Mouse (Mus musculus): ENCODE measurements at regions not wholly inside any gene's neighbourhood (a gene's known extent, or its start where the extent isn't known, plus 50 kb on each side); places are given as distances from the start of the nearest gene placed in this dataset.

- Histone ChIP-seq H3K9me3 (ENCODE audit: control insufficient read depth, low read length) (no peaks in the 10 kb centered on the region), H3K4me3 (replicated peaks; ENCODE audit: low read length) (no peak overlapping the region), H3K4me2 (replicated peaks) (no peak overlapping the region), H3K4me1 (replicated peaks; ENCODE audit: control insufficient read depth, insufficient read depth, low read length) (no peaks in the 10 kb centered on the region; the same call in 1 of the 2 replicates), H3K9ac (no peak overlapping the region), H3K27ac (no peak overlapping the region; the same call in 1 of the 2 replicates), H3K36me3 (replicated peaks; ENCODE audit: control insufficient read depth, insufficient read depth) (no peaks in the 10 kb centered on the region), H3K27me3 (ENCODE audit: control insufficient read depth, insufficient read depth, low read length) (no peaks in the 10 kb centered on the region)
- WGBS, result 47% methylated on average over 7 of the region's 7 CpGs
- DNase-seq (ENCODE audit: low spot score), result no peak
- no peak for ATAC-seq (ENCODE audit: low FRiP score)
Measured at GRCm38 (mm10) chr13:44399831-44400321, 329.4 kb upstream of the Jarid2 start.

- Histone ChIP-seq H3K36me3 (replicated peaks; ENCODE audit: control insufficient read depth, insufficient read depth) (no peaks in the 10 kb centered on the region), H3K9me3 (ENCODE audit: control insufficient read depth, low read length) (no peaks in the 10 kb centered on the region), H3K4me2 (replicated peaks) (no peak overlapping the region), H3K27me3 (ENCODE audit: control insufficient read depth, insufficient read depth, low read length) (no peaks in the 10 kb centered on the region), H3K27ac (no peak overlapping the region), H3K4me3 (replicated peaks; ENCODE audit: low read length) (no peak overlapping the region), H3K4me1 (replicated peaks; ENCODE audit: control insufficient read depth, insufficient read depth, low read length) (no peaks in the 10 kb centered on the region; the same call in 1 of the 2 replicates), H3K9ac (no peak overlapping the region)
- WGBS, result 92% methylated on average over 8 of the region's 8 CpGs
- no peak for DNase-seq (ENCODE audit: low spot score)
- ATAC-seq (ENCODE audit: low FRiP score), result no peak
Measured at GRCm38 (mm10) chr13:44404010-44404575, 325.2 kb upstream of the Jarid2 start.

- DNase-seq (ENCODE audit: low spot score), result no peak
- 91% methylated on average over 2 of the region's 2 CpGs for WGBS
- ATAC-seq (ENCODE audit: low FRiP score), result no peak
Measured at GRCm38 (mm10) chr13:44407307-44407706, 322.0 kb upstream of the Jarid2 start.

GRCm38 (mm10) chr13:44408619-44408959 lies 320.7 kb upstream of the Jarid2 start:
- no peaks in the 10 kb centered on the region for H3K9me3 ChIP-seq (ENCODE audit: control insufficient read depth, low read length)
- 81% methylated on average over 6 of the region's 6 CpGs for WGBS
- DNase-seq (ENCODE audit: low spot score) (no peak), ATAC-seq (ENCODE audit: low FRiP score) (no peak)
- H3K27me3 ChIP-seq (ENCODE audit: control insufficient read depth, insufficient read depth, low read length), result no peaks in the 10 kb centered on the region
- H3K27ac ChIP-seq, result no peak overlapping the region
- H3K4me1 ChIP-seq (replicated peaks; ENCODE audit: control insufficient read depth, insufficient read depth, low read length), result no peaks in the 10 kb centered on the region
- H3K4me2 ChIP-seq (replicated peaks), result no peak overlapping the region
- no peak overlapping the region for H3K4me3 ChIP-seq (replicated peaks; ENCODE audit: low read length)
- H3K36me3 ChIP-seq (replicated peaks; ENCODE audit: control insufficient read depth, insufficient read depth), result no peaks in the 10 kb centered on the region
- H3K9ac ChIP-seq, result no peak overlapping the region

More at GRCm38 (mm10) chr13:44407307-44407706, 322.0 kb upstream of the Jarid2 start:
- Histone ChIP-seq H3K27ac (no peak overlapping the region), H3K4me2 (replicated peaks) (no peak overlapping the region), H3K4me3 (replicated peaks; ENCODE audit: low read length) (no peak overlapping the region), H3K9me3 (ENCODE audit: control insufficient read depth, low read length) (no peaks in the 10 kb centered on the region), H3K27me3 (ENCODE audit: control insufficient read depth, insufficient read depth, low read length) (no peaks in the 10 kb centered on the region), H3K9ac (no peak overlapping the region), H3K4me1 (replicated peaks; ENCODE audit: control insufficient read depth, insufficient read depth, low read length) (no peaks in the 10 kb centered on the region), H3K36me3 (replicated peaks; ENCODE audit: control insufficient read depth, insufficient read depth) (no peaks in the 10 kb centered on the region)

GRCm38 (mm10) chr13:44408960-44409719 lies 320.1 kb upstream of the Jarid2 start:
- DNase-seq (ENCODE audit: low spot score), result no peak
- WGBS, result 66% methylated on average over 14 of the region's 14 CpGs
- no peak overlapping the region for H3K9ac ChIP-seq
- no peak overlapping the region for H3K27ac ChIP-seq
- H3K4me3 ChIP-seq (replicated peaks; ENCODE audit: low read length), result no peak overlapping the region
- H3K27me3 ChIP-seq (ENCODE audit: control insufficient read depth, insufficient read depth, low read length), result no peaks in the 10 kb centered on the region
- H3K4me1 ChIP-seq (replicated peaks; ENCODE audit: control insufficient read depth, insufficient read depth, low read length), result no peaks in the 10 kb centered on the region
- H3K36me3 ChIP-seq (replicated peaks; ENCODE audit: control insufficient read depth, insufficient read depth), result no peaks in the 10 kb centered on the region
- ATAC-seq (ENCODE audit: low FRiP score), result no peak
- H3K4me2 ChIP-seq (replicated peaks), result no peak overlapping the region
- H3K9me3 ChIP-seq (ENCODE audit: control insufficient read depth, low read length), result no peaks in the 10 kb centered on the region

GRCm38 (mm10) chr13:44409720-44410047 lies 319.6 kb upstream of the Jarid2 start:
- 76% methylated on average over 5 of the region's 5 CpGs for WGBS
- H3K4me3 ChIP-seq (replicated peaks; ENCODE audit: low read length), result no peak overlapping the region

GRCm38 (mm10) chr13:44411781-44412496 lies 317.3 kb upstream of the Jarid2 start:
- Histone ChIP-seq H3K36me3 (replicated peaks; ENCODE audit: control insufficient read depth, insufficient read depth) (no peaks in the 10 kb centered on the region), H3K27ac (no peak overlapping the region), H3K4me2 (replicated peaks) (no peak overlapping the region), H3K27me3 (ENCODE audit: control insufficient read depth, insufficient read depth, low read length) (no peaks in the 10 kb centered on the region), H3K9ac (no peak overlapping the region), H3K4me1 (replicated peaks; ENCODE audit: control insufficient read depth, insufficient read depth, low read length) (peaks cover 2% of the 10 kb centered on the region; the same call in 1 of the 2 replicates), H3K4me3 (replicated peaks; ENCODE audit: low read length) (no peak overlapping the region), H3K9me3 (ENCODE audit: control insufficient read depth, low read length) (no peaks in the 10 kb centered on the region)
- ATAC-seq (ENCODE audit: low FRiP score), result no peak
- no peak for DNase-seq (ENCODE audit: low spot score)
- 95% methylated on average over 2 of the region's 2 CpGs for WGBS

More at GRCm38 (mm10) chr13:44409720-44410047, 319.6 kb upstream of the Jarid2 start:
- H3K36me3 ChIP-seq (replicated peaks; ENCODE audit: control insufficient read depth, insufficient read depth), result no peaks in the 10 kb centered on the region
- ATAC-seq (ENCODE audit: low FRiP score) (no peak), DNase-seq (ENCODE audit: low spot score) (no peak)
- no peaks in the 10 kb centered on the region for H3K4me1 ChIP-seq (replicated peaks; ENCODE audit: control insufficient read depth, insufficient read depth, low read length)
- H3K27ac ChIP-seq, result no peak overlapping the region
- no peak overlapping the region for H3K4me2 ChIP-seq (replicated peaks)
- no peak overlapping the region for H3K9ac ChIP-seq
- no peaks in the 10 kb centered on the region for H3K27me3 ChIP-seq (ENCODE audit: control insufficient read depth, insufficient read depth, low read length)
- H3K9me3 ChIP-seq (ENCODE audit: control insufficient read depth, low read length), result no peaks in the 10 kb centered on the region

- Histone ChIP-seq H3K36me3 (replicated peaks; ENCODE audit: control insufficient read depth, insufficient read depth) (no peaks in the 10 kb centered on the region), H3K9me3 (ENCODE audit: control insufficient read depth, low read length) (no peaks in the 10 kb centered on the region), H3K4me2 (replicated peaks) (no peak overlapping the region), H3K27ac (no peak overlapping the region), H3K4me3 (replicated peaks; ENCODE audit: low read length) (no peak overlapping the region), H3K4me1 (replicated peaks; ENCODE audit: control insufficient read depth, insufficient read depth, low read length) (peaks cover 6% of the 10 kb centered on the region; the same call in 1 of the 2 replicates), H3K9ac (no peak overlapping the region), H3K27me3 (ENCODE audit: control insufficient read depth, insufficient read depth, low read length) (no peaks in the 10 kb centered on the region)
- DNase-seq (ENCODE audit: low spot score) (no peak), ATAC-seq (ENCODE audit: low FRiP score) (no peak)
- WGBS, result 73% methylated on average over 9 of the region's 9 CpGs
Measured at GRCm38 (mm10) chr13:44413305-44413704, 316.0 kb upstream of the Jarid2 start.

- Histone ChIP-seq H3K27me3 (ENCODE audit: control insufficient read depth, insufficient read depth, low read length) (no peaks in the 10 kb centered on the region), H3K36me3 (replicated peaks; ENCODE audit: control insufficient read depth, insufficient read depth) (no peaks in the 10 kb centered on the region), H3K4me3 (replicated peaks; ENCODE audit: low read length) (no peak overlapping the region), H3K27ac (no peak overlapping the region), H3K9me3 (ENCODE audit: control insufficient read depth, low read length) (no peaks in the 10 kb centered on the region), H3K9ac (no peak overlapping the region), H3K4me1 (replicated peaks; ENCODE audit: control insufficient read depth, insufficient read depth, low read length) (peaks cover 18% of the 10 kb centered on the region), H3K4me2 (replicated peaks) (no peak overlapping the region)
- ATAC-seq (ENCODE audit: low FRiP score) (no peak), DNase-seq (ENCODE audit: low spot score) (no peak)
- WGBS, result 73% methylated on average over 7 of the region's 7 CpGs
Measured at GRCm38 (mm10) chr13:44415971-44416370, 313.3 kb upstream of the Jarid2 start.
